Mouse (Mus musculus) E14TG2a.4 (cell line): Measurements from ENCODE around the gene Dhrs7b.

Experiments used
- H3K27me3 ChIP-seq: 2 replicates; pipeline ENCODE4 v1.6.1; 2014; ENCODE audit warnings: low read length, control low read depth; ENCODE audit not compliant: insufficient read depth
- H3K36me3 ChIP-seq: 2 replicates; pipeline ENCODE4 v1.6.1; 2014; ENCODE audit warnings: low read length, control low read depth; ENCODE audit not compliant: insufficient read depth
- H3K4me1 ChIP-seq: replicated peaks from 2 replicates; pipeline ENCODE4 v1.6.1; 2014; ENCODE audit warnings: low read depth, low read length, control low read depth
- H3K4me3 ChIP-seq: replicated peaks from 2 replicates; pipeline ENCODE4 v1.5.1; 2014; ENCODE audit warnings: mild to moderate bottlenecking, low read length
- H3K9me3 ChIP-seq: 2 replicates; pipeline ENCODE4 v1.6.1; 2014; ENCODE audit warnings: low read length, control low read depth
- CTCF ChIP-seq: conservative IDR thresholded peaks from 2 replicates; pipeline ENCODE4 v1.5.1; 2014; ENCODE audit warnings: low read length
- NANOG ChIP-seq: IDR thresholded peaks from 2 replicates; pipeline ENCODE4 v1.6.1; 2014; ENCODE audit warnings: borderline replicate concordance, low read length, mixed read lengths
- POU5F1 ChIP-seq: IDR thresholded peaks from 2 replicates; pipeline ENCODE4 v1.6.1; 2014; ENCODE audit warnings: low read length, borderline replicate concordance

Gene Dhrs7b

DNA sequence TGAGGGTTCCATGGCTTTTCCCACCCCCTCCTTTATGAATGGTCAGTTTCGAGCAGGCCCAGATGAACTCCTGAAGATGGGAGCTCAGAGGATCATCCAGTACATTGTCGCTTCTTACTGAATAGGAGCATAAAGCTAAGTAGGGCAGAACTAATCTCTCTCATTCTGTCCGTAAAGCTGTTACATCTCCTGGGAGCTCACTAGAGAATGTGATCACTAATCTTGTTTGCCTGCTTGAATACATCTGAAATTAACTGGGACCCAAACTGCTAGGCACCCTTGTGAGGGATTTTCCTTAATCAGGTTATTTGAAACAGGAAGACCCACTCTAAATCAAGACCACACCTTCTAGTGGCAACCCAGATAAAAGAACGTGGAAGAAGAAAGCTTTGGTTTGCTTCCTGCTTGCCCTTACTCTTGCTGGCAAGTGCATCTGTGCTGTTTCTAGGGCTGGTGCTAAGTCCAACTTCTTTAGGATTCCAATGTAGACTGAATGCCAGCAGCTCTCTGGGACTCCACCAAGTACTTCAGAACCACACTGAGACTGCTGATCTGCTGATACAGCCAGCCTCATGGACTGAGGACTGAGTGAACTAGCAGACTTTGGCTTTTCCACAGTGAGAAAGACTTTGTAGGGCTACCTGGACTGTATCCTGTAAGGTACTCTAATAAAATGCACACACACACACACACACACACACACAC lies 3.0 kb upstream of the Dhrs7b start:
- Histone ChIP-seq H3K4me3 (no peak overlapping the region), H3K27me3 (peaks cover 7% of the 10 kb centered on the region; the same call in 1 of the 2 replicates), H3K9me3 (no peaks in the 10 kb centered on the region), H3K4me1 (peaks cover 15% of the 10 kb centered on the region), H3K36me3 (peaks cover 11% of the 10 kb centered on the region; the same call in 1 of the 2 replicates)
- TF ChIP-seq POU5F1 (no peak), CTCF (no peak), NANOG (no peak)

DNA sequence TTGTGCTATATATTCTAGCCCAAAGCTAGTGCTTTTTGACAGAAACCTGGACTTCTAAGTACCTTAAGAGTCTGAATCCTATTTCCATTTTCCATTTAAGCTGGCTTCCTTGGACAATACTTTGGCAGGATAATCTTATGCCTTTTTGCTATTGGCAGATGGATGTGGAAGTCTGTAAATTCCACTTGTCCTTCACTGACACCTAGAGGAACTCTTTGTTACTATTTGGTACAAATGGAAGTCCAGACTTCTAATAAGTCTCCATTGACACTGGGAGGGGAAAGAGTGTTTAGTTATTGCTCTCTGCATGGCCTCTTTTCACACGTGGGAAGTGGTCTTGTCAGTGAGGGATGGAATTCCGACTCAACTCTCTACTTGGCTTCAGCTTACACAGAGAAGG lies 1.5 kb upstream of the Dhrs7b start:
- no peak for TF ChIP-seq POU5F1
- TF ChIP-seq NANOG: no peak
- TF ChIP-seq CTCF: no peak
- peaks cover 7% of the 10 kb centered on the region; the same call in 1 of the 2 replicates for H3K27me3 ChIP-seq
- no peaks in the 10 kb centered on the region for H3K9me3 ChIP-seq
- H3K4me1 ChIP-seq: peaks cover 16% of the 10 kb centered on the region
- H3K4me3 ChIP-seq: no peak overlapping the region
- peaks cover 23% of the 10 kb centered on the region for H3K36me3 ChIP-seq

DNA sequence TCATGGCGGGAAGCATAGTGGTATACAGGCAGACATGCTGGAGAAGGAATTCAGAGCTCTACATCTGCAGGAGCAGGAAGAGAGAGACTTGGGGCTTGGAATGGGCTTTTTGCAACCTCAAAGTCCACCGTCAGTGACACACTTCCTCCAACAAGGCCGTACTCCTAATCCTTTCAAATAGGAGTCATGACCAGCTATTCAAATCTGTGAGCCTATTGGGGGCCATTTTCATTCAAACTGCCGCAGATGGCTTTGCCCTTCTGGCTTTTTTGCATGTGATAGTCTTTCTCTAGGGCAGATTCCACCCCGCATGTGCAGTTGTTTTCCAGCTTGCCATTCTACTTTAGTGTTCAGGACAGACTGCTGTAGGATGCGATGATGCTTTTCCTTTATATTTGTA lies 6.5 kb downstream of the Dhrs7b start:
- Histone ChIP-seq H3K36me3 (peaks cover 45% of the 10 kb centered on the region), H3K9me3 (no peaks in the 10 kb centered on the region), H3K27me3 (no peaks in the 10 kb centered on the region), H3K4me3 (0 out of 2 replicates have a peak overlapping the region, but pooled peaks have one; percentile 3), H3K4me1 (peaks cover 61% of the 10 kb centered on the region)
- no peak for TF ChIP-seq POU5F1
- no peak for TF ChIP-seq NANOG
- TF ChIP-seq CTCF: no peak

DNA sequence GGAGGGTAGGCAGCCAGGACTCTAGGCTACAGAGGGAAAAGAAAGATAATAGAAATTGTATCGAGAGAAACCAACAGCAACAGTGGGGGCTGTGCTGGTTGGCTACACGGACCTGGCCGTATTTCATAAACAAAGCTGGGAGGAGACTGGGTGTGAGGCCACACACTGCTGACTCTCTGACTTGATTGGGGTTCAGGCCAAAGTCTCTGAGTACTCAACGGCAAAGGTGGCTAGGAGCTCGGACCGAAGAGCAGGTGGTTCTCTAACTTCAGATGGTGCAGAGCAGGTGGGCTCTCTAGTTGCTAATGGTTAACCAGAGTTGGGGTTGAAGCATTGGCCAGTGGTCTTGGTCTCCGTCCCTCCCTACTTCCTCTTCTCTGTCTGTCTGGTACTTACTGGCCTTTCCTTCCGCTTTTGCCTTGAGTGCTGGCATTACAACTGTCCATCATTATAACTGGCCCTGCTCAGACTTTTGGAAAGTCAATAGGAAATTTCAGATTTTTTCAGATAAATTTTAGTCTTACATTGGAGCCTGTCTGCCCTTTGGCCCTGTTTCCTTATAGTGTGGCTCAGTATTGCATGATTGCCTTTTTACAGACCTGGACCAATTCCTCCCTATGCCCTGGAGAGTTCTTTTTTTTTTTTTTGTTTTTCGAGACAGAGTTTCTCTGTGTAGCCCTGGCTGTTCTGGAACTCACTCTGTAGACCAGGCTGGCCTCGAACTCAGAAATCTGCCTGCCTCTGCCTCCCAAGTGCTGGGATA lies 7.4 kb downstream of the Dhrs7b start:
- H3K9me3 ChIP-seq: no peaks in the 10 kb centered on the region
- H3K4me3 ChIP-seq: 0 out of 2 replicates have a peak overlapping the region, but pooled peaks have one; percentile 3
- TF ChIP-seq CTCF (no peak), POU5F1 (no peak), NANOG (no peak)
- no peaks in the 10 kb centered on the region for H3K27me3 ChIP-seq
- peaks cover 66% of the 10 kb centered on the region for H3K4me1 ChIP-seq
- peaks cover 37% of the 10 kb centered on the region for H3K36me3 ChIP-seq

DNA sequence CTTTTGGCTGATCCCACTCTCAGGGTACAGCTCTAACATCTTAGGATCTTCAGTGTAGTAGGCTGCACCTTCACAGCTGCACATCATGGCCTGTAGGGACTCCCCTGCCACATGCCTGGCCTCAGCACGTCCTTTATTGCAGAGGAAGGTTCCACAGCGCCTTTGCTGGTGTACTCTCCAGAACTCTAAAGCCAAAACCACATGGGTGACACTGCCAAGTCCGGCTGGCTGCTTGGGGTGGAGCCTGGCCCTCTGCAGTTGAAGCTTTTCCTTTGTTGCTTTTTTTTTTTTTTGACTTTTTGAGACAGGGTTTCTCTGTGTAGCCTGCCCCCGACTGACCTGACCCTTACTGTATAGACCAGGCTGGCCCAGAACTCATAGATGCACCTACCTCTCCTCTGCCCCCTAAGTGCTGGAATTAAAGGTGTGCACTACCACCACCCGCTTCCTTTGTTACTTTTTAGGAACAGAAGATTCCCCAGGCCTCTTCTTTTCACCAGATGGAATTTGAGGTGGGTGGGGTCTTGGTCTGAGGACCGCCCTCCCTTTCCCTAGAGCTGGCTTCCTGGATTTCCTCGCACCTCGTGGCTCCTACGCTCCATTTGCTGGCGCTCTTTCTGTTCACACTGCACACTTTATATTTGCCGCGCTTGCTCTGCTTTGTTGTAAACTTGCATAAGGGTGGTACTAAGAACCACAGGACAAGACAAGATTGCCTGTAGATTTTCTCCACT lies 11.2 kb downstream of the Dhrs7b start:
- peaks cover 51% of the 10 kb centered on the region for H3K36me3 ChIP-seq
- no peaks in the 10 kb centered on the region for H3K27me3 ChIP-seq
- TF ChIP-seq CTCF: no peak
- TF ChIP-seq NANOG: no peak
- no peak for TF ChIP-seq POU5F1
- no peaks in the 10 kb centered on the region for H3K9me3 ChIP-seq
- peaks cover 81% of the 10 kb centered on the region for H3K4me1 ChIP-seq
- peak overlapping the region; percentile 27 for H3K4me3 ChIP-seq

DNA sequence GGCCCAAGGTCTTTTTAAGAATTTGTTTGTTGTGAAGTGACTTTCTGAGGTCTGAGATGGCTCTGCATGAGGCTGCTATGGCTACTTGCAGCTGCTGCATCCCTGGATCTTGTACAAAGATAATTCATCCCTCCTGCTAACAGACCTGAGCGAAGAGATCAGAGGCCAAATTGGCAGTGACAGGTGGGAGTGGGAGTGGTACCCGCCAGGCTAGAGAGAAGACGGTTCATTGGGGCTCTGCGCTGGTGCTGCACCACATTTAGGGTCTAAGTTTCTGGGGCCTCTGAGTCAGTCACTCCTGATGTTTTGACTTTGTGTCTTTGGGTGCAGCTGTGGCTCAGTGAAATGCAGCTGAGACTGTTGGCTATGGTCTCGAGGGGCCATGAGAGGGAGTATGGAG lies 13.0 kb downstream of the Dhrs7b start:
- Histone ChIP-seq H3K9me3 (no peaks in the 10 kb centered on the region), H3K36me3 (peaks cover 63% of the 10 kb centered on the region), H3K27me3 (no peaks in the 10 kb centered on the region), H3K4me1 (peaks cover 63% of the 10 kb centered on the region), H3K4me3 (no peak overlapping the region)
- no peak for TF ChIP-seq POU5F1
- no peak for TF ChIP-seq NANOG

DNA sequence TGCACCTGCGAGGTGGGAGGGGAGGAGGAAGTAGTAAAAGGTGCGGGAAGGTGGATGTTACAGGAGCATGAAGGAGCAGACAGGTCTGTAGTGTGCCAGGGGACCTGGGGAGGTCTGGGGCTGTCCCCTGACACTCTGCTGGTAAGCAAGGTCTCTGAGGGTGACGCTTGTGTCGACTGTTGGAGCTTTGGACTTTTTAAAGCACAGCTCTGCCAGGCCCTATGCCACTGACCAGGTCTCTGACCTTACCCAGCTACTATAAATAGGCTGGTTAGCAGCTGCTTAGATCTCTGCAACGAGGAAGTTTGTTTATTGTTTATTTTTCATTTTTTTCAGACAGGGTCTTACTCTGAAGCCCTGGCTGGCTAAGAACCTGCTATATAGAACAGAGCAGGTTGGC lies 15.0 kb downstream of the Dhrs7b start:
- no peak overlapping the region for H3K4me3 ChIP-seq
- TF ChIP-seq POU5F1: no peak
- TF ChIP-seq CTCF: no peak
- TF ChIP-seq NANOG: no peak
- H3K27me3 ChIP-seq: no peaks in the 10 kb centered on the region
- H3K4me1 ChIP-seq: peaks cover 54% of the 10 kb centered on the region
- peaks cover 72% of the 10 kb centered on the region for H3K36me3 ChIP-seq
- no peaks in the 10 kb centered on the region for H3K9me3 ChIP-seq

DNA sequence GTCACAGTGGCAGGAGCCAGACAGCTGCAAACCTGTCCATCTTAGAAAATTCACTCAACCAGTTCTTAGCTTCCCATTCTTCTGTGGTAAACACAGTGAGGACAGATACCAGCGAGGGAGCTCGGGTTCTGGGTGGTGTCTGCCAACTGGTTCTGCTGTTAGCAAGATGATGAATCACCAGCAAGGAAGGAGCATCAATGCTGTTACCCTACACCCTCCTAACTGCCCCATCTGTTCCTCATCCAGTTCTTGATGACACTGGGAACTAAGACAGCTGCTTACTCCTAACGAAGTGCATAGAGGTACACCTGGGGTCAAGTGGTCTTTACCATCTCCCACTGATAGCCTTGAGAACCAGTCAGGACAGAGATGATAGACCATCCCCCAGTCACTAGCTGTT lies 26.2 kb downstream of the Dhrs7b start:
- no peak overlapping the region for H3K4me3 ChIP-seq
- peaks cover 97% of the 10 kb centered on the region for H3K36me3 ChIP-seq
- no peak for TF ChIP-seq POU5F1
- no peak for TF ChIP-seq NANOG
- no peak for TF ChIP-seq CTCF
- no peaks in the 10 kb centered on the region for H3K27me3 ChIP-seq
- H3K4me1 ChIP-seq: peaks cover 17% of the 10 kb centered on the region
- no peaks in the 10 kb centered on the region for H3K9me3 ChIP-seq
